Mouse (Mus musculus) adrenal gland, postnatal 10 days (tissue): ENCODE results near the gene 1700102P08Rik. TPM values are rescaled to one million over a fixed set of nuclear protein-coding genes. Genes with fewer than 3 reads are reported as not detected.
A peak's percentile ranks its signal among the peaks of the same experiment; 100 is the strongest.

ENCODE experiments used
- DNase-seq: peaks from one replicate; pipeline ENCODE4 v3.0.0; 2021; ENCODE audit warnings: mixed read lengths
- long read RNA-seq, 2 experiments: library from polyadenylated mRNA; stranded (forward); transcript quantifications; one replicate each; pipeline ENCODE4 v2.0.0; 2021
- total RNA-seq, 2 experiments: library from RNA; stranded (reverse); gene quantifications; 2 replicates each; pipeline ENCODE4 v1.2.3; 2021

Gene 1700102P08Rik
- 1 to 10 TPM in 1 of 2 experiments, under 1 TPM in 1; 0.63 to 1.4 TPM for total RNA-seq
- long read RNA-seq, experiment 1, partial matches to known transcripts, result 0 of 1 reads
- long read RNA-seq, experiment 1, other reads (novel, unspliced or antisense), result 1 of 1 reads
- long read RNA-seq, experiment 2, result 0 reads

- DNase-seq, result peak; percentile 36
Observed at GRCm38 (mm10) chr9:108392676-108393075, at the start of gene 1700102P08Rik. Gene 1700102P08Rik, plus strand, starts transcription at chr9:108392805.

- peak; percentile 25 for DNase-seq
Observed at GRCm38 (mm10) chr9:108343331-108343730, 49.3 kb upstream of the 1700102P08Rik start.

GRCm38 (mm10) chr9:108343835-108344234 is 48.8 kb upstream of the 1700102P08Rik start:
- no peak for DNase-seq

GRCm38 (mm10) chr9:108344471-108344870 is 48.1 kb upstream of the 1700102P08Rik start:
- DNase-seq, result no peak

- DNase-seq, result peak; percentile 21
Observed at GRCm38 (mm10) chr9:108347024-108347423, 45.6 kb upstream of the 1700102P08Rik start.

GRCm38 (mm10) chr9:108347540-108348289 is 44.9 kb upstream of the 1700102P08Rik start, which contains the start of gene Usp4:
Gene Usp4, plus strand, starts transcription at chr9:108347853.
- DNase-seq, result peak; percentile 93

GRCm38 (mm10) chr9:108348290-108348680 is 44.3 kb upstream of the 1700102P08Rik start:
- DNase-seq, result no peak

- no peak for DNase-seq
Observed at GRCm38 (mm10) chr9:108349727-108350126, 42.9 kb upstream of the 1700102P08Rik start.

- no peak for DNase-seq
Observed at GRCm38 (mm10) chr9:108378234-108378633, 14.4 kb upstream of the 1700102P08Rik start.

- no peak for DNase-seq
Observed at GRCm38 (mm10) chr9:108378736-108379135, 13.9 kb upstream of the 1700102P08Rik start.

- no peak for DNase-seq
Observed at GRCm38 (mm10) chr9:108379294-108379693, 13.3 kb upstream of the 1700102P08Rik start.

- no peak for DNase-seq
Observed at GRCm38 (mm10) chr9:108381382-108381781, 11.2 kb upstream of the 1700102P08Rik start.

GRCm38 (mm10) chr9:108385006-108385405 is 7.6 kb upstream of the 1700102P08Rik start:
- DNase-seq, result no peak

GRCm38 (mm10) chr9:108386816-108387215 is 5.8 kb upstream of the 1700102P08Rik start:
- DNase-seq, result no peak

GRCm38 (mm10) chr9:108388601-108389000 is 4.0 kb upstream of the 1700102P08Rik start:
- DNase-seq, result no peak

GRCm38 (mm10) chr9:108389220-108389619 is 3.4 kb upstream of the 1700102P08Rik start:
- DNase-seq, result no peak

GRCm38 (mm10) chr9:108394191-108394590 is 1.6 kb downstream of the 1700102P08Rik start:
- no peak for DNase-seq

GRCm38 (mm10) chr9:108395427-108395826 is 2.8 kb downstream of the 1700102P08Rik start:
- no peak for DNase-seq

- no peak for DNase-seq
Observed at GRCm38 (mm10) chr9:108398324-108398723, 5.7 kb downstream of the 1700102P08Rik start.

GRCm38 (mm10) chr9:108401186-108401960 is 8.8 kb downstream of the 1700102P08Rik start:
- peak; percentile 45 for DNase-seq

- DNase-seq, result no peak
Observed at GRCm38 (mm10) chr9:108403081-108403480, 10.5 kb downstream of the 1700102P08Rik start.

GRCm38 (mm10) chr9:108404451-108404850 is 11.8 kb downstream of the 1700102P08Rik start:
- no peak for DNase-seq

GRCm38 (mm10) chr9:108409535-108409934 is 16.9 kb downstream of the 1700102P08Rik start:
- no peak for DNase-seq
